Mouse (Mus musculus): ENCODE measurements around the gene Ttc9.

- TF ChIP-seq CTCF (IDR thresholded peaks at IDR 0.05; ENCODE audit: low read depth), result no peak
- no peak for TF ChIP-seq EP300 (IDR thresholded peaks at IDR 0.05; ENCODE audit: low read depth)
These were observed 59.7 kb downstream of the Ttc9 start for GRCm38 (mm10) chr12:81690751-81691150.
